Mouse (Mus musculus) stomach, postnatal 0 days (tissue): ENCODE measurements at regions not wholly inside any gene's neighbourhood (a gene's known extent, or its start where the extent isn't known, plus 50 kb on each side); places are given as distances from the start of the nearest gene placed in this dataset.

ENCODE experiments used
- ATAC-seq: fragments of 200-750 bp; cut with Nextera tagmentation; 2 replicates; pipeline ENCODE4 v1.8.0; 2017; ENCODE audit not compliant: low FRiP score, low TSS enrichment
- DNase-seq: peaks from one replicate; pipeline ENCODE4 v3.0.0-alpha.2; 2016; ENCODE audit warnings: low spot score
- H3K27ac ChIP-seq: fragments of 300-500 bp; sonication (generic); replicated peaks from 2 replicates; pipeline ENCODE4 v1.5.1; 2014; ENCODE audit warnings: mild to moderate bottlenecking, control low read depth
- H3K27me3 ChIP-seq: fragments of 300-500 bp; sonication (generic); 2 replicates; pipeline ENCODE4 v1.6.1; 2014; ENCODE audit warnings: low read length; ENCODE audit not compliant: control insufficient read depth, insufficient read depth
- H3K36me3 ChIP-seq: fragments of 300-500 bp; sonication (generic); 2 replicates; pipeline ENCODE4 v1.6.1; 2014; ENCODE audit warnings: low read length, mixed read lengths; ENCODE audit not compliant: control insufficient read depth, insufficient read depth
- H3K4me1 ChIP-seq: fragments of 300-500 bp; sonication (generic); replicated peaks from 2 replicates; pipeline ENCODE4 v1.6.1; 2014; ENCODE audit warnings: antibody characterized with exemption; ENCODE audit not compliant: control insufficient read depth, insufficient read depth
- H3K4me2 ChIP-seq: fragments of 300-500 bp; sonication (generic); replicated peaks from 2 replicates; pipeline ENCODE4 v1.6.1; 2014; ENCODE audit warnings: low read depth, mild to moderate bottlenecking, control low read depth, moderate library complexity
- H3K4me3 ChIP-seq: fragments of 300-500 bp; sonication (generic); 2 replicates; pipeline ENCODE4 v1.5.1; 2014; ENCODE audit warnings: low read depth, low read length, control low read depth
- H3K9ac ChIP-seq: fragments of 300-500 bp; sonication (generic); 2 replicates; pipeline ENCODE4 v1.6.1; 2014; ENCODE audit warnings: mild to moderate bottlenecking, low read length, control low read depth, mixed read lengths
- H3K9me3 ChIP-seq: fragments of 300-500 bp; sonication (generic); 2 replicates; pipeline ENCODE4 v1.6.1; 2016; ENCODE audit warnings: low read length; ENCODE audit not compliant: control insufficient read depth
- CTCF ChIP-seq: IDR thresholded peaks from 2 replicates; pipeline ENCODE4 v1.5.1; 2016; ENCODE audit warnings: antibody characterized with exemption, low read depth, mild to moderate bottlenecking, moderate library complexity
- EP300 ChIP-seq: optimal IDR thresholded peaks from 2 replicates; pipeline ENCODE3; 2016; ENCODE audit warnings: antibody characterized with exemption
- WGBS: fragments of 180-500 bp; shearing (Covaris S2); extraction: QIAGEN DNeasy Blood & Tissue Kit; methylation state at CpG from one replicate; pipeline ENCODE4 v1.1.7; 2014; 5-methylcytosine and 5-hydroxymethylcytosine counted together

DNA sequence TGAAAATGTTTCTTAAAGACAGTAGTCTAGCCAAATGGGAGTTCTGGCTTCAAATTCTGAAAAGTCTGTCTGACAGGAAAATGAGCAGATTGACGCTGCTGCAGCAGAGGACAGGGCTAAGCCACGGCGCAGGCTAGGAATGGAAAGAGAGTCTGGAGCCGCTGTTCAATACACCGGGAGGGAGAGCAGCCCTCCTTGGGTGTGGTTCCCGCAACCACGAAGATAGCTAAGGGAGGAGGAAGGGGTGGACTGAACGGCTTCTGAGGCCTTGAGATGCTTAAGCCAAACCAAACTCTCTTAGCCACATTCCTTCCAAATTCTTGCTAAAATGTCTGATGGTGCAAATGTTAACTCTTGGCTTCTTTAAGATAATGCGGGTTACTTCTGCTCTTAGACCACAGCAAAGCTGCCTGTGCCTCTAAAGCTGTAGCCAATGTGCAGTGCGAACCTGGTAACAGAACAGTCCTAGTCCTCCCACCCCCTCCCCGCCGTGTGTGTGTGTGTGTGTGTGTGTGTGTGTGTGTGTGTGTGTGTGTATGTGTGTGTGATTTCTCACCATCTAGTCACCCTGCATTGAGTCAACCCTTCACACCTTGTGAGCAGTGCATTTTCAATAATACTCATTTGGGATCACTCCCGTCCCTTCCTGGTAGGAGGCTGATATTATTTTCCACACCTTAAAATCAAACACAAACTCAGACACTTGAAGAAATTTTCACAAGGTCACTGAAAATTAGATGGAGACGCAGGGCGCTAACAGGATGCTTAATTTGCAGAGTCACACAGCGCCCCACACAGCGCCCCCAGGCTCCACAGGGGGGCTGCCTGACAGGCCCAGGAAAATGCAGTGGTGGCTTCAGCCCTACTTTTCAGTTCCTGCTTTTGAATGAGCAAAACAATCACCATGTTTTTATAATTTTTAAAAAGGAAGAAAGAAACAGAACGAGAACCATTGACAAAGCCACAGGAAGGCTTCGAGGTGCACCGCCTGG lies 73.2 kb upstream of the Arg1 start:
- Histone ChIP-seq H3K9me3 (no peaks in the 10 kb centered on the region), H3K36me3 (no peaks in the 10 kb centered on the region), H3K27me3 (no peaks in the 10 kb centered on the region), H3K4me2 (no peak overlapping the region), H3K9ac (no peak overlapping the region), H3K27ac (no peak overlapping the region), H3K4me3 (no peak overlapping the region), H3K4me1 (no peaks in the 10 kb centered on the region)
- 67% methylated on average over 18 of the region's 20 CpGs for WGBS
- DNase-seq = no peak
- ATAC-seq = no peak
- no peak for TF ChIP-seq CTCF
- no peak for TF ChIP-seq EP300

DNA sequence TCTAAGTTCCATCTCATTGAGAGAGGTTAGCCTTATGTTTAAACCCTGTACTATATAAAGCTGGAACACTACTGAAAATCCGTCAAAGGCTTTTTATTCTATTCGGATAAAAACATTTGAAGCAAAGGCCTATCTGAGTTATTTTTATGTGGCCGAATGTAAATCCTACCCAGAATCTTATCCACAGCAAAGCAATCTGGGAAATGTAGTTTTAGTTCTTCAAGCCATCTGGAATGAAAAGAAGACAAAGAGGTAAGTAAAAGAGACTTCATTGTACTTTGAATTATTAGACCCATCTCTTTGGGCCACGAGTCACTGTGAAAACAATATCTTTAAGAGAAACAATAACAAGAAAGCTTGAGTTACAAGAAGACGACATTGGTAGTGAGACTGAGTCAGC lies 72.5 kb upstream of the Arg1 start:
- DNase-seq (no peak), ATAC-seq (no peak)
- H3K36me3 ChIP-seq = no peaks in the 10 kb centered on the region
- no peaks in the 10 kb centered on the region for H3K9me3 ChIP-seq
- no peaks in the 10 kb centered on the region for H3K4me1 ChIP-seq
- WGBS = 74% methylated on average over 5 of the region's 5 CpGs
- H3K27me3 ChIP-seq = no peaks in the 10 kb centered on the region
- no peak overlapping the region for H3K4me2 ChIP-seq
- H3K9ac ChIP-seq = no peak overlapping the region
- no peak overlapping the region for H3K27ac ChIP-seq
- TF ChIP-seq EP300 (no peak), CTCF (no peak)
- H3K4me3 ChIP-seq = no peak overlapping the region

DNA sequence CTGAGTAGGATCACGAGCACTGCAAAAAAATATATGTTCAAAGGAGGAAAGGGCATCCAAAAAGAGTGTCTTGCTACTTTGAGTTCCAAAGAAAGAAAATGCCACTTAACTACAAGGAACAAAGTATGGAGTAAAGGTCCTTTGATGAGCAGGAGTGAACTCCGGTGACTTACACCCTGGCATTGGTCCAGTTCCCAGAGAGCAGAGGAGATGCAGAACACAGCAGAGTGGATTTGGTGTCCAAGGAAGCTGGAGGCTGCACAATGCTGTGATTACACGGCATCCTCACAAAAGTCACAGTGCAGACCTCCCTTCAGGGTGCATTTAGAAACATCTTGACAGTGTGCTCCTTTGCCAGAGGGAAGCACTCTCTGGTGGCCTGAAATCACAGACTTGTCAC lies 70.4 kb upstream of the Arg1 start:
- ATAC-seq = no peak
- no peak overlapping the region for H3K4me2 ChIP-seq

DNA sequence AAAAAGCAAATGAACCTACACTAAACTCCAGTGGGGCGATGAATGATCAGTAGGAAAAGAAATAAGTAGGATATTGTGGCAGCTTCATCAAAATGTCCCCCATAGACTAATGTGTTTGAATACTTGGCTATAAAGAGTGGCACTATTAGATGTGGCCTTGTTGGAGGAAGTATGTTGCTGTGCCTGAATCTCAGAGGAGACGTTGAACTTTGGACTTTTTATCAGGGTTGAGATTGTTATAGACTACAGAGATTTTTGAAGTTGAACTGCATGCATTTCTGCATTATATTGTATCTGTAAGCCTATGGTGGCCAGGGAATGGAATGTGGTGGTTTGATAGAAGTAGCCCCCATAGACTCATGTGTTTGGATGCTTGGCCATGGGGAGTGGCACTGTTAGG lies 68.5 kb upstream of the Arg1 start:
- no peak overlapping the region for H3K4me3 ChIP-seq
- 81% methylated on average over 2 of the region's 2 CpGs for WGBS
- H3K4me2 ChIP-seq = no peak overlapping the region
- TF ChIP-seq EP300 (no peak), CTCF (no peak)
- no peaks in the 10 kb centered on the region for H3K4me1 ChIP-seq
- ATAC-seq (no peak), DNase-seq (no peak)
- H3K9me3 ChIP-seq = no peaks in the 10 kb centered on the region
- no peak overlapping the region for H3K9ac ChIP-seq
- H3K27me3 ChIP-seq = no peaks in the 10 kb centered on the region
- H3K36me3 ChIP-seq = no peaks in the 10 kb centered on the region
- no peak overlapping the region for H3K27ac ChIP-seq

More for the DNA sequence above, 70.4 kb upstream of the Arg1 start:
- no peak for TF ChIP-seq CTCF
- no peak for TF ChIP-seq EP300
- Histone ChIP-seq H3K4me1 (no peaks in the 10 kb centered on the region), H3K9me3 (no peaks in the 10 kb centered on the region), H3K4me3 (no peak overlapping the region), H3K27ac (no peak overlapping the region), H3K9ac (no peak overlapping the region), H3K36me3 (no peaks in the 10 kb centered on the region), H3K27me3 (no peaks in the 10 kb centered on the region)
- no peak for DNase-seq
- WGBS = 91% methylated on average over 3 of the region's 3 CpGs

DNA sequence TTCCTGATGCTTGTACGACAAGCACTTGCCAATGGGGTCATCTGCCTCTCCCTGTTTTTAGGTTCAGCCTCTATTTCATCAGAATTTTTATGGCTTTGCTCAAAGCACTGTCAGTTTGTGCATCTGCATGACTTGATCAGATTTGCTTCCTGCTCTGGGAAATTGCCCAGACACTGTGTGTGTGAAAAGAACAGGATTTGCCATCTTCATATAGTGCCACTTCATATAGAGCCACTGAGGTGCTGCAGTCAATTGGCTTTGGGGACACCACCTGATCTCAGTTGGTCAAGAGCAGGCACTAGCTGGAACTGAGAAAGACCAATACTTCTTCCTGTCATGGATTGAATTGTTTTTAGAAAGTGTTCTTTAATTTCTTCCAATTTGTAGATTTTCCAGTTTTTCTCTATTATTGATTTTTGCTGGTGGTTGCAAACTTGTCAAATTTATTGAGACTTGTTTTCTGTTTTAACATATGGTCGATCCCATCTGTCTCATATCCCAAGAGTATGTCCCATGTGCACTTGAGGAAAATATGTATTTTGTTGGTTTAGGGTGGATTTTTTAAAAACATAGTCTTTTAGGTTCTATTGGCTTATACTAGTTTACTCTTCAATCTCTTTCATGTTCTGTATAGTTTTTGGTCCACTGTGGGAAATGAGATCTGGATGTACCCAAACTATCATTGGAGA lies 62.8 kb upstream of the Arg1 start:
- Histone ChIP-seq H3K27me3 (no peaks in the 10 kb centered on the region), H3K36me3 (no peaks in the 10 kb centered on the region), H3K4me2 (no peak overlapping the region), H3K4me3 (no peak overlapping the region), H3K27ac (no peak overlapping the region), H3K9me3 (no peaks in the 10 kb centered on the region; the same call in 1 of the 2 replicates), H3K9ac (no peak overlapping the region), H3K4me1 (no peaks in the 10 kb centered on the region)
- WGBS = 87% methylated on average over 2 of the region's 2 CpGs
- no peak for DNase-seq
- TF ChIP-seq CTCF = no peak
- TF ChIP-seq EP300 = no peak
- ATAC-seq = no peak

DNA sequence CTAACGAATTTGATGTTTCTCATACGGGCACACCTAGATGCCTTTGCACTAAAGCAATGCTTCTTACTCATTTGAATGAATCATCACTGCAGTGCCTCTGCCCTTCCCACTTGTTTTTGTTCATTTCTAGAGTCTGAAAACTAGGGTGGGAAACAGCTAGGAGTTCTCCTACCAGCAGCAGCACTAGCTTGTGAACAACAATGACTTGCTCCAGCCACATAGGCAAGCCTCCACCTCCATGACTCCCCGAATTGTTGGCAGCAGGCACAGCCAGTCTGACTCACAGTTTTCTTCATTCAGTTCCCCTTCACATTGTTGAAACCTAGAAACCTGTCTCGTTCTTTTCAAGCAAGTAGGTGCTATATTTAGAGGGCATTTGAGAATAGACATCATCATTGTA lies 57.5 kb upstream of the Arg1 start:
- WGBS = 86% methylated on average over 4 of the region's 4 CpGs
- H3K4me3 ChIP-seq = no peak overlapping the region
- DNase-seq = no peak
- TF ChIP-seq EP300 (no peak), CTCF (no peak)
- H3K4me1 ChIP-seq = no peaks in the 10 kb centered on the region
- H3K36me3 ChIP-seq = no peaks in the 10 kb centered on the region
- no peak overlapping the region for H3K9ac ChIP-seq
- no peak for ATAC-seq
- no peak overlapping the region for H3K4me2 ChIP-seq
- no peak overlapping the region for H3K27ac ChIP-seq
- no peaks in the 10 kb centered on the region for H3K27me3 ChIP-seq
- peaks cover 4% of the 10 kb centered on the region; the same call in 1 of the 2 replicates for H3K9me3 ChIP-seq
